Mouse (Mus musculus): ENCODE results near the gene Prdm11. TPM values are rescaled to one million over a fixed set of nuclear protein-coding genes. Genes with fewer than 3 reads are reported as not detected.

Prdm11 gene
- total and polyA plus RNA-seq, 3 experiments, result 0.05 to 1.8 (median 0.06) TPM

GRCm38 (mm10) chr2:93068942-93069341 is 23.0 kb upstream of the Prdm11 start:
- Histone ChIP-seq H3K27ac (ENCODE audit: insufficient read depth, low read depth) (no peak overlapping the region), H3K4me1 (ENCODE audit: control insufficient read depth in 1 of 2, insufficient read depth in 2 of 2) (peaks cover 0 to 4% of the 10 kb centered on the region in 2 experiments; a peak in 2 of 4 replicates), H3K4me2 (ENCODE audit: insufficient read depth, low read depth, poor library complexity, severe bottlenecking) (no peak overlapping the region), H3K9me3 (replicated peaks; ENCODE audit: low read length) (no peaks in the 10 kb centered on the region), H3K36me3 (replicated peaks in 1 of 2; ENCODE audit: control insufficient read depth in 1 of 2, insufficient read depth in 1 of 2, low read length in 1 of 2) (no peaks in the 10 kb centered on the region), H3K27me3 (replicated peaks) (peaks cover 83% of the 10 kb centered on the region), H3K79me2 (replicated peaks; ENCODE audit: control insufficient read depth, extremely low read depth, insufficient read depth, poor library complexity, severe bottlenecking) (no peaks in the 10 kb centered on the region), H3K9ac (ENCODE audit: insufficient read depth, low read depth) (no peak overlapping the region), H3K4me3 (replicated peaks in 1 of 3; ENCODE audit: low read depth in 2 of 3, low read length in 2 of 3, poor library complexity in 1 of 3) (no peak overlapping the region)
- peak; percentile 17 for DNase-seq (ENCODE audit: extremely low read depth)
- TF ChIP-seq HCFC1 (IDR thresholded peaks at IDR 0.05; ENCODE audit: low read depth, low read length) (no peak), MYC (IDR thresholded peaks at IDR 0.05; ENCODE audit: low read depth, low read length) (0 out of 2 replicates have a peak, but pooled peaks have one; percentile 12), RAD21 (IDR thresholded peaks at IDR 0.05; ENCODE audit: low read depth, low read length) (peak; percentile 94), SMC3 (IDR thresholded peaks at IDR 0.05; ENCODE audit: low read depth, low read length) (peak; percentile 95), SIN3A (IDR thresholded peaks at IDR 0.05; ENCODE audit: low read length) (no peak), CTCF (conservative IDR thresholded peaks at IDR 0.05 in 1 of 2, IDR thresholded peaks at IDR 0.05 in 1 of 2; ENCODE audit: low read depth in 2 of 2, low read length in 2 of 2) (peak; percentile 37 to 93; a peak in 3 of 4 replicates), ZC3H11A (IDR thresholded peaks at IDR 0.05; ENCODE audit: low read depth, low read length) (peak; percentile 80)
- dilution Hi-C loops (cut with MboI; ENCODE audit: extremely low pct_ligation_motif_present, extremely low pct_unique_long_range_greater_than_20kb, low sequenced_read_pairs) (no loop called here), in situ Hi-C loops (cut with MboI; ENCODE audit: low pct_ligation_motif_present, low pct_unique_long_range_greater_than_20kb, low sequenced_read_pairs) (loop anchor here (5.0 kb wide), 1 partner anchor 128 kb away; no protein-coding TSS in a partner anchor)

- dilution Hi-C loops (cut with MboI; ENCODE audit: extremely low pct_ligation_motif_present, extremely low pct_unique_long_range_greater_than_20kb, low sequenced_read_pairs) (no loop called here), in situ Hi-C loops (cut with MboI; ENCODE audit: low pct_ligation_motif_present, low pct_unique_long_range_greater_than_20kb, low sequenced_read_pairs) (no loop called here)
- DNase-seq (ENCODE audit: extremely low read depth), result peak; percentile 24
- no peak overlapping the region for H3K4me2 ChIP-seq (ENCODE audit: insufficient read depth, low read depth, poor library complexity, severe bottlenecking)
- no peak overlapping the region for H3K27ac ChIP-seq (ENCODE audit: insufficient read depth, low read depth)
- TF ChIP-seq RAD21 (IDR thresholded peaks at IDR 0.05; ENCODE audit: low read depth, low read length), result peak; percentile 40
- TF ChIP-seq USF1 (IDR thresholded peaks at IDR 0.05; ENCODE audit: low read depth, low read length), result no peak
- peak; percentile 69 for TF ChIP-seq SMC3 (IDR thresholded peaks at IDR 0.05; ENCODE audit: low read depth, low read length)
- TF ChIP-seq CTCF (conservative IDR thresholded peaks at IDR 0.05 in 1 of 2, IDR thresholded peaks at IDR 0.05 in 1 of 2; ENCODE audit: low read depth in 2 of 2, low read length in 2 of 2), result peak in 1 of 2 experiments; percentile 71; a peak in 2 of 4 replicates
- H3K79me2 ChIP-seq (replicated peaks; ENCODE audit: control insufficient read depth, extremely low read depth, insufficient read depth, poor library complexity, severe bottlenecking), result no peaks in the 10 kb centered on the region
- peaks cover 84% of the 10 kb centered on the region for H3K27me3 ChIP-seq (replicated peaks)
- H3K9ac ChIP-seq (ENCODE audit: insufficient read depth, low read depth), result no peak overlapping the region
- no peak overlapping the region for H3K4me3 ChIP-seq (replicated peaks in 1 of 3; ENCODE audit: low read depth in 2 of 3, low read length in 2 of 3, poor library complexity in 1 of 3)
- H3K36me3 ChIP-seq (replicated peaks in 1 of 2; ENCODE audit: control insufficient read depth in 1 of 2, insufficient read depth in 1 of 2, low read length in 1 of 2), result no peaks in the 10 kb centered on the region
- H3K4me1 ChIP-seq (ENCODE audit: control insufficient read depth in 1 of 2, insufficient read depth in 2 of 2), result peaks cover 0 to under 1% of the 10 kb centered on the region in 2 experiments; a peak in 1 of 4 replicates
- H3K9me3 ChIP-seq (replicated peaks; ENCODE audit: low read length), result no peaks in the 10 kb centered on the region
These were observed 17.4 kb upstream of the Prdm11 start for GRCm38 (mm10) chr2:93063347-93063746.

GRCm38 (mm10) chr2:93051873-93052272 is 5.9 kb upstream of the Prdm11 start:
- in situ Hi-C loops (cut with MboI; ENCODE audit: low pct_ligation_motif_present, low pct_unique_long_range_greater_than_20kb, low sequenced_read_pairs), result no loop called here
- dilution Hi-C loops (cut with MboI; ENCODE audit: extremely low pct_ligation_motif_present, extremely low pct_unique_long_range_greater_than_20kb, low sequenced_read_pairs), result no loop called here
- Histone ChIP-seq H3K9ac (ENCODE audit: insufficient read depth, low read depth) (no peak overlapping the region), H3K36me3 (replicated peaks in 1 of 2; ENCODE audit: control insufficient read depth in 1 of 2, insufficient read depth in 1 of 2, low read length in 1 of 2) (no peaks in the 10 kb centered on the region), H3K4me3 (replicated peaks in 1 of 3; ENCODE audit: low read depth in 2 of 3, low read length in 2 of 3, poor library complexity in 1 of 3) (no peak overlapping the region), H3K27me3 (replicated peaks) (peaks cover 73% of the 10 kb centered on the region), H3K27ac (ENCODE audit: insufficient read depth, low read depth) (no peak overlapping the region), H3K9me3 (replicated peaks; ENCODE audit: low read length) (peaks cover 9% of the 10 kb centered on the region), H3K79me2 (replicated peaks; ENCODE audit: control insufficient read depth, extremely low read depth, insufficient read depth, poor library complexity, severe bottlenecking) (no peaks in the 10 kb centered on the region), H3K4me1 (ENCODE audit: control insufficient read depth in 1 of 2, insufficient read depth in 2 of 2) (no peaks in the 10 kb centered on the region), H3K4me2 (ENCODE audit: insufficient read depth, low read depth, poor library complexity, severe bottlenecking) (no peak overlapping the region)
- DNase-seq (ENCODE audit: extremely low read depth), result no peak
- no peak for TF ChIP-seq TCF12 (IDR thresholded peaks at IDR 0.05; ENCODE audit: low read depth, low read length)

Measured in CH12.LX (cell line).